Mouse (Mus musculus) CH12.LX (cell line): ENCODE data around the gene Sbds. TPM values are rescaled to one million over a fixed set of nuclear protein-coding genes. Genes with fewer than 3 reads are reported as not detected.

Experiments used
- DNase-seq: peaks from one replicate; pipeline ENCODE4 v3.0.0-alpha.2; 2013; ENCODE audit errors: extremely low read depth
- H3K27ac ChIP-seq: 2 replicates; pipeline ENCODE4 v1.5.1; 2012; ENCODE audit warnings: low read depth, mild to moderate bottlenecking, control low read depth, moderate library complexity; ENCODE audit not compliant: insufficient read depth
- H3K27me3 ChIP-seq: replicated peaks from 2 replicates; pipeline ENCODE3; 2012; ENCODE audit warnings: inconsistent platforms
- H3K36me3 ChIP-seq, 2 experiments: replicated peaks in 1 of 2; 2 replicates each; pipeline versions ENCODE3 to v1.6.1; 2012; ENCODE audit warnings: inconsistent platforms in 1 of 2, low read length in 1 of 2, mild to moderate bottlenecking in 1 of 2, mixed read lengths in 1 of 2, moderate library complexity in 1 of 2; ENCODE audit not compliant: control insufficient read depth in 1 of 2, insufficient read depth in 1 of 2
- H3K4me1 ChIP-seq, 2 experiments: 2 replicates each; pipeline ENCODE4 v1.6.1; 2012; ENCODE audit warnings: inconsistent platforms in 1 of 2, moderate library complexity in 1 of 2; ENCODE audit not compliant: insufficient read depth in 2 of 2, control insufficient read depth in 1 of 2
- H3K4me2 ChIP-seq: 2 replicates; pipeline ENCODE4 v1.6.1; 2012; ENCODE audit warnings: low read depth, mild to moderate bottlenecking, control low read depth; ENCODE audit not compliant: poor library complexity, insufficient read depth, severe bottlenecking
- H3K4me3 ChIP-seq, 3 experiments: fragments of 150-350 bp in 1 of 3; sonication (generic) in 1 of 3; replicated peaks in 1 of 3; 2 replicates each; pipeline versions ENCODE3 to v1.5.1; 2011 to 2012; ENCODE audit warnings: low read depth in 2 of 3, low read length in 2 of 3, mild to moderate bottlenecking in 2 of 3, moderate library complexity in 2 of 3, control low read depth in 1 of 3, improper control_type of control experiment in 1 of 3, inconsistent platforms in 1 of 3, mixed read lengths in 1 of 3; ENCODE audit not compliant: poor library complexity in 1 of 3
- H3K79me2 ChIP-seq: replicated peaks from 2 replicates; pipeline ENCODE4 v1.6.1; 2012; ENCODE audit warnings: mild to moderate bottlenecking, moderate library complexity; ENCODE audit not compliant: control insufficient read depth, poor library complexity, insufficient read depth, severe bottlenecking; ENCODE audit errors: extremely low read depth
- H3K9ac ChIP-seq: 2 replicates; pipeline ENCODE4 v1.6.1; 2012; ENCODE audit warnings: low read depth, mild to moderate bottlenecking, control low read depth, moderate library complexity; ENCODE audit not compliant: insufficient read depth
- H3K9me3 ChIP-seq: replicated peaks from 2 replicates; pipeline ENCODE3; 2012; ENCODE audit warnings: low read length, inconsistent platforms, mixed read lengths
- BHLHE40 ChIP-seq: IDR thresholded peaks from 2 replicates; pipeline ENCODE4 v1.6.1; 2011; ENCODE audit warnings: mild to moderate bottlenecking, low read depth, low read length, improper control_type of control experiment
- CTCF ChIP-seq, 2 experiments: IDR thresholded peaks in 1 of 2; conservative IDR thresholded peaks in 1 of 2; 2 replicates each; pipeline ENCODE4 v1.5.1; 2011 to 2012; ENCODE audit warnings: low read depth in 2 of 2, low read length in 2 of 2, improper control_type of control experiment in 1 of 2, inconsistent platforms in 1 of 2, mild to moderate bottlenecking in 1 of 2, moderate library complexity in 1 of 2
- E2F4 ChIP-seq: IDR thresholded peaks from 2 replicates; pipeline ENCODE4 v1.6.1; 2011; ENCODE audit warnings: low read depth, low read length, improper control_type of control experiment; ENCODE audit not compliant: insufficient replicate concordance
- ETS1 ChIP-seq: conservative IDR thresholded peaks from 2 replicates; pipeline ENCODE4 v1.6.1; 2012; ENCODE audit warnings: low read depth, mild to moderate bottlenecking, inconsistent platforms, low read length, improper control_type of control experiment, moderate library complexity
- IRF4 ChIP-seq: IDR thresholded peaks from 2 replicates; pipeline ENCODE4 v1.6.1; 2014; ENCODE audit warnings: low read depth, mild to moderate bottlenecking, inconsistent platforms, low read length, improper control_type of control experiment
- JUN ChIP-seq: IDR thresholded peaks from 2 replicates; pipeline ENCODE4 v1.6.1; 2011; ENCODE audit warnings: low read depth, mild to moderate bottlenecking, low read length, improper control_type of control experiment, moderate library complexity; ENCODE audit not compliant: insufficient read depth
- KAT2A ChIP-seq: IDR thresholded peaks from 2 replicates; pipeline ENCODE4 v1.6.1; 2012; ENCODE audit warnings: low read length, improper control_type of control experiment, inconsistent platforms; ENCODE audit not compliant: insufficient replicate concordance
- NELFE ChIP-seq: IDR thresholded peaks from 2 replicates; pipeline ENCODE4 v1.6.1; 2011; ENCODE audit warnings: low read depth, low read length, improper control_type of control experiment
- PAX5 ChIP-seq: IDR thresholded peaks from 2 replicates; pipeline ENCODE4 v1.6.1; 2012; ENCODE audit warnings: low read length, inconsistent platforms, mixed read lengths
- POLR2A ChIP-seq: IDR thresholded peaks from 2 replicates; pipeline ENCODE4 v1.6.1; 2011; ENCODE audit warnings: low read depth, mild to moderate bottlenecking, improper control_type of control experiment, low read length
- POLR2AphosphoS2 ChIP-seq: IDR thresholded peaks from 2 replicates; pipeline ENCODE4 v1.6.1; 2011; ENCODE audit warnings: low read depth, low read length, improper control_type of control experiment
- TBP ChIP-seq: conservative IDR thresholded peaks from 2 replicates; pipeline ENCODE4 v1.6.1; 2011; ENCODE audit warnings: low read depth, low read length, improper control_type of control experiment
- USF2 ChIP-seq: conservative IDR thresholded peaks from 2 replicates; pipeline ENCODE4 v1.6.1; 2011; ENCODE audit warnings: low read depth, low read length, improper control_type of control experiment
- ZMIZ1 ChIP-seq: IDR thresholded peaks from 2 replicates; pipeline ENCODE4 v1.6.1; 2012; ENCODE audit warnings: low read depth, mild to moderate bottlenecking, inconsistent platforms, low read length, improper control_type of control experiment
- dilution Hi-C: fragments of 300-500 bp; cut with MboI; formaldehyde crosslinking; loops from 2 replicates; pipeline ENCODE4 v1.14.3; 2020; ENCODE audit warnings: low sequenced_read_pairs; ENCODE audit not compliant: extremely low pct_unique_long_range_greater_than_20kb, extremely low pct_ligation_motif_present
- in situ Hi-C: fragments of 300-500 bp; cut with MboI; formaldehyde crosslinking; loops from 3 replicates; pipeline ENCODE4 v1.14.3; 2019; ENCODE audit warnings: low sequenced_read_pairs, low pct_ligation_motif_present, low pct_unique_long_range_greater_than_20kb, mixed read lengths
- polyA plus RNA-seq: library from polyadenylated mRNA; unstranded; fragments of >175 nt; gene quantifications from 2 replicates; pipeline ENCODE4 v1.2.1, GENCODE M21; 2012; ENCODE audit warnings: low read depth; ENCODE audit not compliant: insufficient read length
- total RNA-seq, 2 experiments: library from RNA; depleted of rRNA; stranded (reverse); fragments of 300-350 nt in 1 of 2; fragments of >200 nt in 1 of 2; gene quantifications; 2 replicates each; pipeline ENCODE4 v1.2.3; 2012 to 2014

Sbds gene
- total and polyA plus RNA-seq, 3 experiments, result 37.0 to 81.2 (median 43.9) TPM

GRCm38 (mm10) chr5:130293941-130294340 is 38.6 kb upstream of the Sbds start:
- no peaks in the 10 kb centered on the region for H3K79me2 ChIP-seq
- H3K27ac ChIP-seq, result no peak overlapping the region
- H3K36me3 ChIP-seq, result peaks cover 59 to 94% of the 10 kb centered on the region in 2 experiments
- dilution Hi-C loops, result no loop called here
- no peak for DNase-seq
- peaks cover 7% of the 10 kb centered on the region for H3K9me3 ChIP-seq
- TF ChIP-seq ZMIZ1 (no peak), PAX5 (no peak), KAT2A (no peak), POLR2A (no peak), E2F4 (no peak), JUN (no peak)
- H3K9ac ChIP-seq, result no peak overlapping the region
- no peaks in the 10 kb centered on the region for H3K4me1 ChIP-seq
- in situ Hi-C loops, result no loop called here
- no peaks in the 10 kb centered on the region for H3K27me3 ChIP-seq
- H3K4me2 ChIP-seq, result no peak overlapping the region
- H3K4me3 ChIP-seq, result no peak overlapping the region

- Histone ChIP-seq H3K9me3 (peaks cover 8% of the 10 kb centered on the region), H3K27ac (no peak overlapping the region), H3K79me2 (no peaks in the 10 kb centered on the region), H3K4me3 (no peak overlapping the region), H3K4me2 (no peak overlapping the region), H3K36me3 (peaks cover 57 to 94% of the 10 kb centered on the region in 2 experiments), H3K9ac (no peak overlapping the region), H3K27me3 (no peaks in the 10 kb centered on the region), H3K4me1 (no peaks in the 10 kb centered on the region)
- in situ Hi-C loops, result no loop called here
- dilution Hi-C loops, result no loop called here
- no peak for TF ChIP-seq USF2
- DNase-seq, result no peak
Measured at GRCm38 (mm10) chr5:130292976-130293375, 37.6 kb upstream of the Sbds start.

GRCm38 (mm10) chr5:130290775-130291174 is 35.4 kb upstream of the Sbds start:
- H3K79me2 ChIP-seq, result no peaks in the 10 kb centered on the region
- TF ChIP-seq BHLHE40 (no peak), JUN (no peak), TBP (no peak), IRF4 (no peak), CTCF (conservative IDR thresholded peaks at IDR 0.05 in 1 of 2, IDR thresholded peaks at IDR 0.05 in 1 of 2; ENCODE audit: low read depth in 2 of 2, low read length in 2 of 2) (no peak), NELFE (no peak), ETS1 (no peak), POLR2AphosphoS2 (no peak)
- TF ChIP-seq, all 38 proteins: peak for 0
- Histone ChIP-seq H3K27ac (no peak overlapping the region), H3K27me3 (no peaks in the 10 kb centered on the region), H3K4me3 (no peak overlapping the region), H3K36me3 (peaks cover 57 to 94% of the 10 kb centered on the region in 2 experiments), H3K4me1 (no peaks in the 10 kb centered on the region), H3K9ac (no peak overlapping the region), H3K9me3 (peaks cover 8% of the 10 kb centered on the region), H3K4me2 (no peak overlapping the region)
- dilution Hi-C loops, result no loop called here
- in situ Hi-C loops, result no loop called here
- DNase-seq, result no peak
